In the genomic region with DNA sequence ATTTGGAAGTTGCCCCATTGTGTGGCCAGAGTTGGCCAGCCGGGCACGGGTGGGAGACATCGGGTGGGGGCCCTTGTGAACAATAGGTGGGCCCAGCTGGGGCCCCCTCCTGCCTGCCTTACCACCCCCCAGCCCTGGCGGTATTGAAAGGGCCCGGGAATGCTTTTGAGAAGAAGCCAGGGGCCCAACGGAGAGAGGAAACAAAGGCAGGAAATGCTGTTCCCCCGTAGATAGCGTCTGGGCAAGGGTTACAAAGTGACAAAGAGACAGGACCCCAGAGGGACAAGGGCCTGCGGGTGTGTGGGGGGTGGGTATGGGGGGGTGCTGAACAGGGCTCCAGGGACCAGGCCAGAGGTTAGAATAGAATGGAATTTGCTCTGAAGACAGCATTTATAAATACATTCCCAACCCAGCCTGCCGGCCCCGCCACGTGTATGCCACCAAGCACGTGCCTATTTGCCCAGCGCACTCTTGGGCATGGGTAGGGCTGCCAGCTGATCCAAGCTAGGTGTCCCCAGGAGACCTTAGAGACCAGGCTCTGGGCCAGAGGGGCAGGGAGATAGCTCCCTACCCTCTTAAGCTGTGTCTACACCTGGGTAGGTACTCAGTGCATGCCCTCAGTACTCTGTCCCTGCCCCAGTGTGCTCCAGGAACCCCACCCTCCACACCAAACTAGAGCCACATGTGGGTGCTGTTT, we compare ENCODE assay signal across 9 mouse cellular contexts. TPM values are rescaled to one million over a fixed set of nuclear protein-coding genes. Genes with fewer than 3 reads are reported as not detected.
DNase-seq lines count a peak whose midpoint lies in the region; ATAC-seq and TF ChIP-seq lines count a peak whose summit lies in the region.
"Had no signal": no experiment of that assay in that cellular context is flagged by ENCODE, and none has a peak within 500 bp of the region (broad histone marks: within the 10 kb centered on the region; RNA-seq: fewer than 3 reads in every experiment).

No protein-coding gene starts in this region.

- H3K9me3 ChIP-seq in liver, embryonic 11.5 days (ENCODE audit: control insufficient read depth, low read length) = no peaks in the 10 kb centered on the region
- no peaks in the 10 kb centered on the region for H3K9me3 ChIP-seq in heart, embryonic 14.5 days (ENCODE audit: control insufficient read depth, low read length)
- H3K9me3 ChIP-seq in kidney, postnatal 0 days (replicated peaks; ENCODE audit: low read length) = no peaks in the 10 kb centered on the region
- H3K9me3 ChIP-seq in neural tube, embryonic 13.5 days = no peaks in the 10 kb centered on the region
- H3K9me3 ChIP-seq: G1E had no signal

- H3K9ac ChIP-seq in liver, embryonic 11.5 days (ENCODE audit: low read depth, low read length) = peak overlapping the region; percentile 41; the same call in 1 of the 2 replicates
- H3K9ac ChIP-seq in heart, embryonic 14.5 days (ENCODE audit: low read length) = peak overlapping the region; percentile 31; the same call in 1 of the 2 replicates
- H3K9ac ChIP-seq in kidney, postnatal 0 days (ENCODE audit: low read depth, low read length) = no peak overlapping the region
- H3K9ac ChIP-seq in neural tube, embryonic 13.5 days = no peak overlapping the region

- 25% methylated on average over 14 of the region's 14 CpGs for WGBS in liver, embryonic 11.5 days
- 19% methylated on average over 13 of the region's 14 CpGs for WGBS in heart, embryonic 14.5 days
- WGBS in kidney, postnatal 0 days = 43% methylated on average over 14 of the region's 14 CpGs
- 16% methylated on average over 14 of the region's 14 CpGs for WGBS in neural tube, embryonic 13.5 days

- ATAC-seq in liver, embryonic 11.5 days (replicated peaks; ENCODE audit: low FRiP score) = no peak
- ATAC-seq in heart, embryonic 14.5 days (ENCODE audit: insufficient number of reproducible peaks, insufficient read depth, low FRiP score, low read depth) = peak; percentile 33
- ATAC-seq in kidney, postnatal 0 days (replicated peaks; ENCODE audit: low FRiP score, low read depth) = peak; percentile 44; the same call in 1 of the 2 replicates
- ATAC-seq in neural tube, embryonic 13.5 days (ENCODE audit: low read depth) = 0 out of 2 replicates have a peak, but pooled peaks have one; percentile 53
- ATAC-seq in monocyte, adult 5-6 weeks (replicated peaks; ENCODE audit: insufficient number of reproducible peaks, low FRiP score, low TSS enrichment, poor library complexity, severe bottlenecking) = no peak

- peak overlapping the region; percentile 39; the same call in 1 of the 2 replicates for H3K27ac ChIP-seq in liver, embryonic 11.5 days (ENCODE audit: low read depth, low read length)
- peak overlapping the region; percentile 22 to 69; a peak in 3 of 4 replicates for H3K27ac ChIP-seq in heart, embryonic 14.5 days (replicated peaks in 1 of 2; ENCODE audit: control insufficient read depth in 1 of 2, insufficient read depth in 1 of 2, low read depth in 2 of 2, low read length in 2 of 2)
- H3K27ac ChIP-seq in kidney, postnatal 0 days = peak overlapping the region; percentile 61; the same call in 1 of the 2 replicates
- H3K27ac ChIP-seq in neural tube, embryonic 13.5 days (replicated peaks) = peak overlapping the region; percentile 42; the same call in 1 of the 2 replicates

- no peaks in the 10 kb centered on the region for H3K36me3 ChIP-seq in liver, embryonic 11.5 days (ENCODE audit: control insufficient read depth, insufficient read depth, low read length)
- no peaks in the 10 kb centered on the region for H3K36me3 ChIP-seq in heart, embryonic 14.5 days (ENCODE audit: control insufficient read depth, insufficient read depth, low read length)
- no peaks in the 10 kb centered on the region for H3K36me3 ChIP-seq in kidney, postnatal 0 days (ENCODE audit: insufficient read depth, low read length)
- no peaks in the 10 kb centered on the region for H3K36me3 ChIP-seq in neural tube, embryonic 13.5 days
- H3K36me3 ChIP-seq: G1E had no signal

- H3K27me3 ChIP-seq in liver, embryonic 11.5 days (replicated peaks; ENCODE audit: control insufficient read depth, insufficient read depth, low read length) = 0 out of 2 replicates have a peak, but pooled peaks cover 3% of the 10 kb centered on the region
- no peaks in the 10 kb centered on the region for H3K27me3 ChIP-seq in heart, embryonic 14.5 days (ENCODE audit: control insufficient read depth, insufficient read depth, low read length)
- H3K27me3 ChIP-seq in kidney, postnatal 0 days (ENCODE audit: insufficient read depth, low read length) = no peaks in the 10 kb centered on the region
- no peaks in the 10 kb centered on the region for H3K27me3 ChIP-seq in neural tube, embryonic 13.5 days

- TF ChIP-seq CTCF in kidney, postnatal 0 days (IDR thresholded peaks at IDR 0.05; ENCODE audit: low read depth) = no peak

- H3K4me3 ChIP-seq in liver, embryonic 11.5 days (ENCODE audit: low read depth, low read length) = no peak overlapping the region
- H3K4me3 ChIP-seq in heart, embryonic 14.5 days (ENCODE audit: control insufficient read depth in 1 of 2, insufficient read depth in 1 of 2, low read depth in 1 of 2, low read length in 2 of 2) = no peak overlapping the region
- H3K4me3 ChIP-seq in kidney, postnatal 0 days (replicated peaks; ENCODE audit: low read depth, low read length) = no peak overlapping the region
- no peak overlapping the region for H3K4me3 ChIP-seq in neural tube, embryonic 13.5 days

- H3K4me1 ChIP-seq in liver, embryonic 11.5 days (replicated peaks; ENCODE audit: control insufficient read depth, insufficient read depth, low read length) = peaks cover 28% of the 10 kb centered on the region
- H3K4me1 ChIP-seq in heart, embryonic 14.5 days (ENCODE audit: control insufficient read depth in 2 of 2, insufficient read depth in 2 of 2, low read length in 2 of 2) = peaks cover 35 to 42% of the 10 kb centered on the region in 2 experiments
- peaks cover 3% of the 10 kb centered on the region for H3K4me1 ChIP-seq in kidney, postnatal 0 days (replicated peaks; ENCODE audit: insufficient read depth, low read length)
- H3K4me1 ChIP-seq in neural tube, embryonic 13.5 days (replicated peaks) = peaks cover 19% of the 10 kb centered on the region

- DNase-seq in liver, embryonic 11.5 days (ENCODE audit: low spot score) = no peak
- DNase-seq in liver = no peak
- DNase-seq in kidney, postnatal 0 days (ENCODE audit: low spot score) = peak; percentile 33
- DNase-seq in frontal cortex, postnatal 36 days (ENCODE audit: low spot score in 2 of 2) = no peak
- no peak for DNase-seq in frontal cortex, adult 2 months (ENCODE audit: extremely low spot score in 1 of 2, low spot score in 1 of 2)

- peak overlapping the region; percentile 44 for H3K4me2 ChIP-seq in liver, embryonic 11.5 days
- H3K4me2 ChIP-seq in heart, embryonic 14.5 days (ENCODE audit: low read length) = peak overlapping the region; percentile 24; the same call in 1 of the 2 replicates
- H3K4me2 ChIP-seq in kidney, postnatal 0 days (ENCODE audit: low read length) = no peak overlapping the region
- no peak overlapping the region for H3K4me2 ChIP-seq in neural tube, embryonic 13.5 days

RNA-seq across cellular contexts. Expression of a gene that starts 10.0 kb away (rescaled TPM):
- 2.4 and 2.7 TPM in 2 replicates for polyA plus RNA-seq in liver, embryonic 11.5 days (2014; fragmentation: Nextera tagmentation; extraction: Ambion mirVana)
- 4.9 and 5.2 TPM in 2 replicates for polyA plus RNA-seq in heart, embryonic 14.5 days (2014; fragmentation: Nextera tagmentation; extraction: Ambion mirVana)
- polyA plus RNA-seq in kidney, postnatal 0 days (2015; fragmentation: Nextera tagmentation; extraction: Ambion mirVana) = 6.5 and 6.8 TPM in 2 replicates
- 3.3 TPM in 2 replicates for polyA plus RNA-seq in neural tube, embryonic 13.5 days (2015; fragmentation: Nextera tagmentation; extraction: Ambion mirVana)
- 14.3 to 55.2 TPM (median 25.5 TPM) in 3 replicates for total RNA-seq in monocyte, adult 5-6 weeks (2017)
- 30.7 and 32.4 TPM in 2 replicates for polyA plus RNA-seq in frontal cortex, adult 2 months (2012; rRNA removed)
- polyA plus RNA-seq: G1E had no signal

RNA-seq across cellular contexts. Expression of a gene that starts 33.9 kb away (rescaled TPM):
- polyA plus RNA-seq in liver, embryonic 11.5 days (2014; fragmentation: Nextera tagmentation; extraction: Ambion mirVana) = 2.5 TPM in 2 replicates
- polyA plus RNA-seq in heart, embryonic 14.5 days (2014; fragmentation: Nextera tagmentation; extraction: Ambion mirVana) = 0.78 and 1.5 TPM in 2 replicates
- 4.5 and 4.6 TPM in 2 replicates for polyA plus RNA-seq in kidney, postnatal 0 days (2015; fragmentation: Nextera tagmentation; extraction: Ambion mirVana)
- polyA plus RNA-seq in neural tube, embryonic 13.5 days (2015; fragmentation: Nextera tagmentation; extraction: Ambion mirVana) = 3.0 and 3.3 TPM in 2 replicates
- total RNA-seq in monocyte, adult 5-6 weeks (2017) = 17.8 to 33.8 TPM (median 17.9 TPM) in 3 replicates
- 58.6 TPM in 2 replicates for polyA plus RNA-seq in frontal cortex, adult 2 months (2012; rRNA removed)

Comparison
In these comparisons a context has a peak if more than half of its experiments do, and no peak if none do; other contexts are left out.
1. ATAC-seq: peak in heart, embryonic 14.5 days (single experiment), kidney, postnatal 0 days (single experiment) and neural tube, embryonic 13.5 days (single experiment); none in liver, embryonic 11.5 days (single experiment) and monocyte, adult 5-6 weeks (single experiment).
2. H3K4me2 ChIP-seq: peak in liver, embryonic 11.5 days (single experiment) and heart, embryonic 14.5 days (single experiment); none in kidney, postnatal 0 days (single experiment) and neural tube, embryonic 13.5 days (single experiment).
3. H3K9ac ChIP-seq: peak in liver, embryonic 11.5 days (single experiment) and heart, embryonic 14.5 days (single experiment); none in kidney, postnatal 0 days (single experiment) and neural tube, embryonic 13.5 days (single experiment).
4. RNA of a gene that starts 33.9 kb away (polyA plus RNA-seq): 58.6 TPM in frontal cortex, adult 2 months; 4.5 to 4.6 TPM in kidney, postnatal 0 days, 3.0 to 3.3 TPM in neural tube, embryonic 13.5 days, 2.5 TPM in liver, embryonic 11.5 days and 0.78 to 1.5 TPM in heart, embryonic 14.5 days; every median in the first group is over 10 times any median in the second.
5. Peak in every context shown above with its lines, with median percentiles within 50 percentile points of each other: H3K27ac ChIP-seq.